Mouse (Mus musculus): ENCODE data around the gene Zc3hav1.
"Not testable (repeated sequence)": the region's sequence is repeated elsewhere in the genome, so short reads cannot be mapped to it uniquely, and the experiment has no call there.

Zc3hav1 gene

DNA sequence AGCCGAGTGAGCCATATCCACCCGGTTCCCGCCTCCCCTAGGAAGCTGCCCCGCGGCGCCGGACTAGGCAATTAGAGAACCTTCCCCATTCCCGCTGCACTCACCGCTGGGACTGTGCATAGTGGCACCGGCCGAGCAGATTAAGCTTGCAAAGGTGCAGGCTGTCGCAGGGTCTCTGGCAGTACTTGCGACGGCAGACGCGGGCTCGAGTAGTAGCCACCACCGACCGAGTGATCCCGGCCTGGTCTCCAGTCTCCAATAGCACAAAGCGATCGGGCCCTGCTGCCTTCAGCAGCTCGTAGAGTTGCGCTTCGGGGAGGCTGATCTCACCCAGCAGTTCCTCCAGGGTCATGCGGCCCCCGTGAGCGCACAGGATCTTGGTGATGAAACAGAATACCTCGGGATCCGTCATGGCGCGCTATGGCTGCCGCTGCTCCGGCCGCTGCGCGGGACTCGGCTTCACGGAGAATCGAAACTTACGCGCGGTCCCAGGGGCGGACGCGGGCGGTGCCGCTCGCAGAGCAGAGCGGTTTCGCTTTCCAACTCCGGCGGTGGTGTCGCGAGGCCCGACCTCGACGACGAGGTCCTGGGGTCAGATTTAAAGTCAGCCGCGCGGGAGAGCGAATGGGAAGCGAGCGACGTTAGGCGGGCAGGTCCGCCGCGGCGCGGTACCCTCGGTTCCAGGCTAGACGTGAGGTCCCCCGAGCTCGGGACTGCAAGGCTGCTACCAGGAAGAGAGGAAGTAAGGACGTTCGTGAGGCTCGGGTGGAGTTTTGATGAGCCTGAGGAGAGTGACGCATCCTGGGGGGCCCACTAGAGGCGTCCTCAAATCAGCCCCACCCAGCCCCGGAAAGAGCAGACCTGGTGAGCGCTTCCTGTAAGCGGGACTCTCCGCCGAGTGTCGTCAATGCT, at the start of gene Zc3hav1:
Gene Zc3hav1 (minus strand): TSS at position 793 of the 912 bp plus-strand sequence.
- DNase-seq (ENCODE audit: low spot score): peak; percentile 64

DNA sequence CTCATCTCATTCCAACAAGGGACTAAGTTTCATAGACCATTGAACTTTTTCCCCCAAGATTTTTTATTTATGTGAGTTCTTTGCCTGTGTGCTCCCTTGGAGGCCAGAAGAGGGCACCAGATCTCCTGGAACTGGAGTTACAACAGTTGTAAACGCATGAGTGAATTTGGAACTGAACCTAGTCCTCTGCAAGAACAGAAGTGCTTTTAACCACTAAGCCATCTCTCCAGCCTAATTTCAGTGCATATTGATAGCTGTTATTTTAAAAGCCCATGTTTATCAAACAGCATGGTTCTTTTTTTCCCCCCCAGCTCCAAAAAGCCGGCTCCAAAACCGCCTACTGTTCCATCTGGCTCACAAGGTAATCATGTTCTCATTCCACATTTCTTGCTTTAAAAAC, 35.3 kb upstream of the Zc3hav1 start:
- DNase-seq (ENCODE audit: low spot score): peak; percentile 63

DNA sequence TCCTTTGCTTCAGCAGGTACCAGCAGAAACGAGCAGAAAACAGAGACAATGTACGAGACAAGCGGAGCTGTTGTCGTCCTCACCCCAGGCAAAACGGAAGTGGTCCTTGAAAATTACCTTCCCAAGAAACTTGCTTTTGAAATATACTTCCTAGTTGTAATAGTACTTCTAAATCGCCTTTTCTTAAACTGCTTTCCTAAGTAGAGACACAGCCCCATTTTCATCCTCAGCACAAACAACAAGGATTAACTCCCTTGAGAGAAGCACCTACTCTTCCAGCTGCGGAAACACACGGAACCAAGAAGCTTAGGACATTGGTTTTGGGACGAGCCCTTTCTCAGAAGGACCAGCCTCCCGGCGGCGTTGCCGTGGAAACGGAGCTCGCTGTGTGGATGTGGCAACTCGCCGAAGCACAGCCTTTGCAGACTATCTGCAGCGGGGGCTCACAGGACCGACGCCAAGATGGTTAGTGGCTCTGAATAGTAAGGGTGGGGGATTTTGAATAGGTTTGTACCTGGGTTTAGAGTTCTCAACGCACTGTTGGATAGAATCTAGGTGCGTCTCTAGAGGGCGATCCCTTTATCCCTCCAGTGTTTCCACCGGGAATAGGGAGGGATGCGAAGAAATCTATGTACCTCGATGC, 26.8 kb upstream of the Zc3hav1 start, which contains the start of gene Ttc26:
Gene Ttc26 (plus strand): TSS at position 341 of the 643 bp plus-strand sequence.
- peak; percentile 94 for DNase-seq (ENCODE audit: low spot score)

DNA sequence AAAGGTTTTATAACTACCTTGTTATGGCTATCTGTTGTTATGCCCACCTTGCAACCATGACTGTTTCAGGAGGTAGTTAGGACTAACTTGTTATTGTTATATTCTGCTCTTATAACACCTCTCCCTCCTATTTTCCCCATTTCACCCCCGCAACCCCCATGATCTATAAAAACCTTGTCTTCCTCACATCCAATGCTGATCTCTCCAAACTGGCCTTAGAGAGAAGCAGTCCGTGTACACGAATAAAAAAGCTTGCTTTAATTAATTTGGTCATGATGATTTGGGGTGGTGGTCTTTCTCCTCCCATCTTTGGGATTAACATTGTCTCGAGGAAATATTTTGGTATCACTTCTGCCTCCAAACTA, 26.3 kb upstream of the Zc3hav1 start:
- no peak for DNase-seq (ENCODE audit: low spot score)

DNA sequence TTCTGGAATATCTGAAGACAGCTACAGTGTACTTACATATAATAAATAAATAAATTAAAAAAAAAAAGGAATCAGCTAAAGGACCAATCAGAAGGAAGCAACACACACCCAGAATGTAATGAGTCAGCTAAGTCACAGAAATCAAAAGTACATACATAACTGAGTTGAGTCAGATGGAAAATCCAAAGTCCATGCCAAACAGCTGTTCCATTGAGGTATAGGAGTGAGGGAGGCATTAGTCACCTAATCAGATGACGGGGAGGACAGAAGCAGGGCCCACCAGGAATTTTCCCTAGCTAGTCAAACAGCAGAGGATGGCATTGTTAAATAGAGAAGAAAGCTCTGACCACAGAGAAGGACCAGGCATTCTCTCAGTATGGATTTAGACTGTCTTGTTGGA, 19.9 kb upstream of the Zc3hav1 start:
- DNase-seq (ENCODE audit: low spot score): no peak

DNA sequence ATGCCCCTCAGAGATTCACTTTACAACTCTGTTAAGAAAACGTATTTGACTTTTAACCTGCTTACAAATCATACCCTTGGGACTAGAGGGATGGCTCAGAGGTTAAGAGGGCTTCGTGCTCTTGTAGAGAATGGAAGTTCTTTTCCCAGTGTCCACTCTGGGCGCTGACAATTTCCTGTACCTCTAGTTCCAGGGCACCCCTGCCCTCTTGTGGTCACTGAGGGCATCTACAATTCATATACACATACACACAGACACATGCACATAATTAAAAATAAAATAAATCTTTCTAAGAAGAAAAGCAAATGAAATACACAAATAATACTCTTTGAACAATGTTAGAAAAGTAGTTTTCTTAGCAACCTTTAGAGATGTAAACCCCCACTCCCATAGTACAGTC, 15.5 kb upstream of the Zc3hav1 start:
- no peak for DNase-seq (ENCODE audit: low spot score)

DNA sequence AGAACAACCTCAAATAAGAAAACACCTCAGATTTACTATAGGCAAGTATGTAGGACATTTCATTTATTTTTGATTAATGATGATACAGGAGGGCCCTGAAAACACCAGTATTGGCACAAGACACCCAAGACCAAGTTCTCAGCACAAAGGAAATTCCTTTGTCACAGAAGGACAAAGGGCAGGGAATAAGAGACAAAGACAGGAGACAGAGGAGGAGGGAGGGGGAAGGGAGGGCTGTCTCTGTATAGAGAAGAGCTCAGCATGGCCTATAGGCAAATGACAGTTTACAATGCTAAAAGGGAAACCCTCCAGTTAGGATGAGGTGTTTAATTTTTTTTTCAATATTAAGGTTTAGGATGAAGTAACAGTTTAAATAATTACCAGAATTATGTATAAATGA, 9.7 kb upstream of the Zc3hav1 start:
- DNase-seq (ENCODE audit: low spot score): no peak

DNA sequence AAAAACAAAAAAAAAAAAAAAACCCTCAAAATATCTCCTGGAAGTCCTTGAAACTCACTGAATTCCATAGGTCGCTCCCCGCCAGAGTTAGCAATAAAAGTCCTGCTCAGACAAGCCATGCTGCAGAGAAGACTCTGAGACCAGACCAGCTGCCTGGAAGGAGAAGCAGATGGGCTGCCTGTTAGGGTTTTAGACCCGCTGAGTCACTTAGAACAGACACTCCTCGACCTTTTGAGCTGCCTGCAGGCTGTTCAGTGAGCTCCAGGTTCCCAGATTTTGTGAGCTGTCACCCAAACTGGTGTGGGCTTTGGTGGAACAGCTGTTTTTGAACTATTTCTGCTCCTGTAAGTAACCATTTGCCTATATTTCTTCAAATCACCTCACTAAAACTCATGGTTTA, 9.0 kb upstream of the Zc3hav1 start:
- DNase-seq (ENCODE audit: low spot score): peak; percentile 27

DNA sequence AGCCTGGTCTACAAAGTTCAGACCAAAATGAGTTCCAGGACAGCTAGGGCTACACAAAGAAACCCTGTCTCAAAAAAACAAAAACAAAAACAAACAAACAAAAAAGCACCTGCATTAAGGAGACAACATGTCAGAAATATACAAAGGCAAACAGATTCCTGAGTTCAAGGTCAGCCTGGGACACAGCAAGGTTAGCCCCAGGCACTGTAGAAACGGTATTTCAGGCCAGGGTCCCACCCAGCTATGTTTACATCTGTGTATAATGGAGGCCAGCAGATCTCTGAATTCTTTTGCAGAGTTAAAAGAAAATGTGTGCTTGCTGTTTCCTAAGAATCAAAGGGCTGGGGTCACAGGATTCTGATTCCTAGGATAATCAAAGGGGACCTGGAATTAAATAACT, 7.5 kb upstream of the Zc3hav1 start:
- no peak for DNase-seq (ENCODE audit: low spot score)

DNA sequence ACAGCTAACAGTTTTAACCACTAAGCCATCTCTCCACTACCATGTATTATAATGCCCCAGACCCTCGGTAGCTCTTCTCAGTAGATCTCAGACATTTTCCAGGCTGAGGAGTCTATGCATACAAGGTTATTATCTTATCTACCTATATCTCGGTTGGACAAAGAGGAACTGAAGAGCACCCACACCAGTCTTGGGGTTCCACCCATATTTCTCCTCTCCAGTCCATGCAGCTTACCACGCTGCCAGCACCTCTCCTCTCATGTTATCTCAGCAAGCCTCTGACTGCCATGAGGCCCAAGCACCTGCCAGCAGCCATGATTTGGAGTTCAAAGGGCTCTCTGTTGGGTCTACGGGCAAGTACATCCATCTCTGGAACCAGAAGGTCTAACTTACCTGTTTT, 6.7 kb upstream of the Zc3hav1 start:
- no peak for DNase-seq (ENCODE audit: low spot score)

DNA sequence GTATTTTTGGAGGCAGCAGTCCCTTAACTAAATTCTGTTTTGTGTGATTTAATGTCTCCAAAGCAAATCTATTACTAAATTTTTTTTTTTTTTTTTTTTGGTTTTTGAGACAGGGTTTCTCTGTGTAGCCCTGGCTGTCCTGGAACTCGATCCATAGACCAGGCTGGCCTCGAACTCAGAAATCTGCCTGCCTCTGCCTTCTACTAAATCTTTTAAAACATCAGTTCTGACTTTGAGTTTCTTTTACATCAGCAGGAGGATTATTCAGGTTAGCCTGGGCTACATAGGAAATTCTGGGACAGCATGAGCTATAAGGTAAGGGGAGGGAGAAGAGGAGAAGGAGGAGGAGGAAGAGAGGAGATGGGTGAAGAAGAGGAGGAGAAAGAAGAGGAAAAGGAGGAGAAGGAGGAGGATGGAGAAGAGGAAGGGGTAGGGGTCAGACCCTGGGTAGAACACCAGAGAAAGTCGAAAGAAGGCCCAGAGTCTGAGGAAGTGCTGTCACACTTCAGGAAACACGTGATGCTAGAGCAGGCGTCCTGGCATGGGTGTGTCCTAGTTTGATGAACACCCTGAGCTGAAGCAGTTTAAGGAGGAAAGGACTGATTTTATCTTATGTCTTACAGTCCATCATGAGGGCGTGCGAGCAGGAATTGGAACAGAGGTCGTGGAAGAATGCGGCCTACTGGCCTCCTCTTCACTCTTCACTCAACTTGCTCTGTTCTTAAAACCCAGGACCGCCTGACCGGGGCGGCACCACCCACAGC, 5.5 kb upstream of the Zc3hav1 start:
- no peak for DNase-seq (ENCODE audit: low spot score)

DNA sequence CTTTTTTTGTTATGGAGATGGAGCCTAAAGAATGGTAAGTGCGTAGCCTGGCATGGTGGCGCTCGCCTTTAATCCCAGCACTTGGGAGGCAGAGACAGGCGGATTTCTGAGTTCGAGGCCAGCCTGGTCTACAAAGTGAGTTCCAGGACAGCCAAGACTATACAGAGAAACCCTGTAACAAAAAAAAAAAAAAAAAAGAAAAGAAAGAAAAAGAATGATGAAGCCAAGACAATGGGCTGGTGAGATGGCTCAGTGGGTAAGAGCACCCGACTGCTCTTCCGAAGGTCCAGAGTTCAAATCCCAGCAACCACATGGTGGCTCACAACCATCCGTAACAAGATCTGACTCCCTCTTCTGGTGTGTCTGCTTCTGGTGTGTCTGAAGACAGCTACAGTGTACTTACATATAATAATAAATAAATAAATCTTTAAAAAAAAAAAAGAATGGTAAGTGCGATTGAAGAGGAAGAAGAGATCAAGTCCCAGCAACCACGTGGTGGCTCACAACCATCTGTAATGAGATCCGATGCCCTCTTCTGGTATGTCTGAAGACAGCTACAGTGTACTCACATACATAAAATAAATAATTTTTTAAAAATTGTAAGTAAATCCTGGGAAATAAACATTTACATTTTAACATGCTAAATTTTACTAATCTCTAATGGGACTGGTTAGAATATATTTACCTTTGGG, 4.8 kb upstream of the Zc3hav1 start:
- DNase-seq (ENCODE audit: low spot score): not testable (repeated sequence)

DNA sequence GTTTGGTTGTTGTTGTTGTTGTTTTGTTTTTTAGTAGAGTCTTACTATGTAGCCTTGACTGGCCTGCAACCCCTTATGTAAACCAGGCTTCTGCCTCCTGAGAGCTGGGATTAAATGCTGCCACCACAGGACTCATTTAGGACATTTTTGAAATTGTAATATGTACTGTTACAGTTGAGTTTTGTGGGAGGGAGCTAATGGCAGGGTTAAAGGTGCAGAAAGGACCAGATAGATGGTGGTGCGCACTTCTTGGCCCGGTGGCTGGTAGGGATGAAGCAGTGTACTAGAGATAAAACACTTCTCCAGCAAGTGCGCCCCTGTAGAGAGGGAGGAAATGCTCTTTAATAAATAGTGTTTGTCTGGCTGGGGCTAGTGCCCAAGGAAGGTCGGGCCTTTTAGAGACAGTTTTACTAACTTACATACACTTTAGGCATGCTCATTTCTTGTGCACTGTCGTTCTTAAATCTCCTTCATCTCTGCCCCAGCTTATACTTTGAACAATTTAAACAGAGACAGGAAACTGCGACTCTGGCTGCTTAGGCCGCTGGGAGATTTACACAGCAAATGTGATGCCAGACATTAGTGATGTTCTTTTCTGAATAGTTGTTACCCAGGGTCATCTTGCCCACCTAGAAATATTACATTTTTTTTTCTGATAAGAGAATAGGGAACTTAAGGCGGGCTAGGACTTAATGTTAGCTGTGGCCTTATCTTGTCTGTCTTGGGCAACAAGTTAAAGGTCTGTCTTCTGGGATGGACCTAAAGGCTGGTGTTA, 4.0 kb upstream of the Zc3hav1 start:
- DNase-seq (ENCODE audit: low spot score): no peak

DNA sequence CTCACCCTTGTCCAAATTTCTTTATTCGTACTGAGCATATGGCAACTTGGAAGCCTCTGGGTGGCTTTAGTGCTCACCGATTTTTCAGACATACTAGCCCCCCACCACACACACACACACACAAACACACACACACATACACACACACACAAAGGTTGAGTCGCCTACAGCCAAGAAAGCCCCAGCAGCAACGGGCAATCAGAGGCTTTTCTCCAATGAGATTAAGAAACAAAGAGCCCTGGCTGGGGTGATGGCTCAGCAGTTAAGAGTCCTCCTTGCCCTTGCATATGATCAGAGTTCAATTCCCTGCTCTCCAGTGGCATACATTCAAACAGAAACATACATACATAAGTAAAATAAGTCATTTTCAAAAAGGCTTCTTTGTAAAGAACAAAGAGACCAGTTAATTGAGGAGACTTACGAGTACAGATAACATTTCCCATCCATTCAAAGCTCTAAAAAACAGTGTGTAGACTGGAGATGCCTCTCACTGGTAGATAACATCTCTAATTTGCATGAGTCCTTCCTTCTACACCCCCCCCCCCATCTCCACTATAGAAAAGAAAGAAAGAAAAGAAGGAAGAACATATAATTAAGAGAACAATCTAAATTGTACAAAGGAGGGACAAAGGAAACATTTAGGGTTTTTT, 3.3 kb upstream of the Zc3hav1 start:
- no peak for DNase-seq (ENCODE audit: low spot score)

DNA sequence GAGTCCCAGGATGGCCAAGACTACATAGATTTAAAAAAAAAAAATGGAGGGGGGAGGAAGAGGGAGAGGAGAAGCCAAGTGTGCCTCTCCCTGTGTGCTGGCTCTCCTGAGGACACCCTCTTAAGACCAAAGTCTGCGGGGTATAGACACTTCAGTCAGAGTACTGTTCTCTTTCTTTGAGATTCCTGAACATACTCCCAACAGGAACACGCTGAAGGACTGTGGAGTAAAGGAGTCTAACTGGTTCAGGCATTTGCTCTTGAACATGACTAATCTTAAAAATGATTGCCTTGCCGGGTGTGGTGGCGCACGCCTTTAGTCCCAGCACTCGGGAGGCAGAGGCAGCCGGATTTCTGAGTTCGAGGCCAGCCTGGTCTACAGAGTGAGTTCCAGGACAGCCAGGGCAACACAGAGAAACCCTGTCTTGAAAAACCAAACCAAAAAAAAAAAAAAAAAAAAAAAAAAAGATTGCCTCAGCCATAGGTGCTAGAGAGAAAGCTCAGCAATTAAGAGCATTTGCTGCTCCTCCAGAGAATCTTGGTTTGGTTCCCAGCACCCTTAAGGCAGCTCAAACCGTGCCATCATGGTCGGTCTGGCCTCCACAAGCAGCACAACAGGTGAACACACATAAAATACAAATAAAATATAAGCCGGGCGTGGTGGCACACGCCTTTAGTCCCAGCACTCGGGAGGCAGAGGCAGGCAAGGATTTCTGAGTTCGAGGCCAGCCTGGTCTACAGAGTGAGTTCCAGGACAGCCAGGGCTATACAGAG, 2.4 kb upstream of the Zc3hav1 start:
- not testable (repeated sequence) for DNase-seq (ENCODE audit: low spot score)

DNA sequence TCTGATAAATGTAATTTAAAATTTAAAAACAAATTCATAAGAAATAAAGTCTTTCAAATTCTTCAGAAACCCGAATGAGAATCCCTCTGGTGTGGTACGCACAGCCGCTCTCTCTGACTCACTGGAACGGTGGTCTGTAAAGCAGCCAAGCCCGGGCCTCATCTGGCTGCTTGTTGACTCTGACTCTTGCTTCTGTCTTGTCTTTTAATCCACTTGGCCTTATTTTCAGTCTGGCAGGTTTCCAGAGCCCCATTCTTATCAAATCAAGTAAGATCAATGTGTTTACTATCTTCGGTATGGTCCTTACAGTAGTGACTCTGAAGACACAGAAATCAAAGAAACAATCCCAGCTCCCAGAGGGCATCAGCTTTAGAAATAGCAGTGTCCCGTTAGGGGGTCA, 1.5 kb upstream of the Zc3hav1 start:
- DNase-seq (ENCODE audit: low spot score): no peak

DNA sequence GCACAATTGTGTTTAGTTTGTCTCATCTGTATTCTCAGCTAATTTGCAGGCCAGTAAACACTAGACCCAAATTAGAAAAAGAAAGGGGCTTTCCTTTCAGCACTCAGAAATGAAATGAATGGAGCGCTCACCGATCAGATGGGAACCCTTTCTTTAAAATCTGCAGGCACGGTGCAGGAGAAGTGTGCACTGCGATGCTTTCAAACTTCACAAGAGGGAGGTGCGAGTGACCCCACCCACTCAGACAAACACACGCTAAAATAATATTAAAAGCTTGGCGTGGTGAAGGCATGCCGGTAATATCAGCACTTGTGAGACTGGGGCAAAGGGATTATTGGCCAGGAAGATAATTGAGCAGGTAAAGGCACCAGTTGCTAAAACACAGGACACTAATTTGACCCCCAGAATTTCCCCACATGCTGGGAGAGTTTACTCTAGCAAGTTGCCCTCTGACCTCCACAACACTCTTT, 986 bp upstream of the Zc3hav1 start:
- DNase-seq (ENCODE audit: low spot score): no peak

DNA sequence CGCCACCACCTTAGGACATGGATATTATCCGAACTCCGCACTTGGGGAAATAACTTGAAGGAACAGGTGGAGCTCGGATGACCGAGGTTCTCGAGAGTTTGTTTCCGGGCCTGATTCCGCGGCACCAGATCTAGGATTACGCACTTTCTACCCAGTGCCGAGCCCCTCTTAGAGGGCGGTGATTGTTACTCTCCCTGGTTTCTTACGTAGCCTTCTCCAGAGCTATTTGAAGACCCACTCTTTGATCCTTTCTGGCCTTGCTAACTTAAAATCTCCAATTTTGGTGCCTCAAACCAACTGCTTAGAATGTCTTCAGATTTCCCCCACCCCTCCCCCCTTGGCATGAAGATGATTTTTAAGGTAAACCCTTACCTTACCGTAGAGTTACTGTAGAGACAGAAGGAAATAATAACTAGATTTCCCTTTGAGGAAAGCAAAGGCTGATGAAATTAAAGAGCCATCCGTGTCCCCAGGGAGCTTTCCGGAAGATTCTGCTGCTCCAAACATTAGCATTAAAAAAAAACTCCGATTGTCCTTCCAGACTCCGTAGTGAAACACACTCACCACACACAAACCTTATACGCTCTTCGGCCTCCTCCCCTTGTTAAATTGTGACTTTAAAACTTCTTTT, 435 bp upstream of the Zc3hav1 start:
- no peak for DNase-seq (ENCODE audit: low spot score)

DNA sequence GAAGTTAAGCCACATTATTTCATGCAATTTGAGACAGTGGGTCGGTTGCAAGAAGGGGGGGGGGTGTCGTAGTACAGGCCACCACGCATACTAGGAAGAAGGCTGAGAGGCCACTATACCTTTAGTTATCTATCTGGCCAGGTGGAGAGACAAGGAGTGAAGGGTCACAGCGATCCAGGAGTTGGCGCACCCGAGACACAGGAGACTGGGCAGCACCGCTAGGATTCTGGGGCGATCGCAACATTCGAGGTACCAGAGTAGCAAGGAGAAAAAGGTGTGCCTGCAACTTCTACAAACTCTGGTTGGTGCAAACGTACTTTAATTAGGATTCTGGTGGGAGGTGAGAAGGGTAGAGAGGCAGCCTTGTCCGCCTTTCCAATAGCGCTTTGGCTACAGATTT, 1.2 kb downstream of the Zc3hav1 start:
- no peak for DNase-seq (ENCODE audit: low spot score)

All from embryo, embryonic 10 days (tissue).